21 mouse cellular contexts compared by ENCODE assay signal in the genomic region with DNA sequence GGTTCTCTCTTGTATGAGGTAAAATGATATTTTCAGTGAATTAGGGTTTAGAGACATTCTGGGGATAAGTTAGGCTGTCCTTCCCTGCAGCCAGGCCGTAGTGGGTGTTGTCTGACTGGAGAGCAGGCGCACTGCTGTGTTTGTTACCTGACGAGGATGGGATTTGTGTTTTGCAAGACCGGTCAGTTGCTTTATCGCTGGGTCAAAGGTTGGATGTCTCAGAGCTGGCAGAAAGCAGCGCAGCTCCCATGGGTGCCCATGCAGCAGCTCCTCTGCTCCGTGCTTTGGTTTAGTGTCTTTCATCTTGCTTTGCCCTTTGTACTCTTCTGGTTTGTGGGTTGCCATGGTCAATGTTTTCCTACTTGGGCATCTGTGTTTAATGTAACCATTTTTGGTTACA. TPM values are rescaled to one million over a fixed set of nuclear protein-coding genes. Genes with fewer than 3 reads are reported as not detected.
DNase-seq lines count a peak whose midpoint lies in the region; ATAC-seq lines count a peak whose summit lies in the region.
"Had no signal": no experiment of that assay in that cellular context is flagged by ENCODE, and none has a peak within 500 bp of the region (broad histone marks: within the 10 kb centered on the region; RNA-seq: fewer than 3 reads in every experiment).

No protein-coding gene starts in this region.

- H3K4me3 ChIP-seq in kidney, embryonic 16.5 days (ENCODE audit: low read length): no peak overlapping the region
- H3K4me3 ChIP-seq in liver, embryonic 11.5 days (ENCODE audit: low read depth, low read length): no peak overlapping the region
- H3K4me3 ChIP-seq: embryonic facial prominence, embryonic 10.5 days; erythroblast, embryonic 14.5 days; midbrain, embryonic 15.5 days had no signal

- peak; percentile 54 for DNase-seq in kidney, adult 18-20 months
- DNase-seq in kidney, postnatal 10 days: peak; percentile 58
- DNase-seq in liver, embryonic 11.5 days (ENCODE audit: low spot score): no peak
- peak; percentile 82 for DNase-seq in yolk sac, embryonic 10.5 days (ENCODE audit: low spot score)
- DNase-seq in lung, postnatal 14 days: no peak
- no peak for DNase-seq in left cerebral cortex, postnatal 36 days (ENCODE audit: low spot score in 2 of 2)
- DNase-seq: cerebellum, postnatal 25 days; forebrain, postnatal 0 days; gastrocnemius, postnatal 14 days; heart, postnatal 10 days; lung, adult 18-20 months; thymus, adult 18-20 months had no signal

- H3K36me3 ChIP-seq in kidney, embryonic 16.5 days (ENCODE audit: insufficient read depth, low read length): peaks cover 30% of the 10 kb centered on the region; the same call in 1 of the 2 replicates
- H3K36me3 ChIP-seq in liver, embryonic 11.5 days (ENCODE audit: control insufficient read depth, insufficient read depth, low read length): peaks cover 12% of the 10 kb centered on the region; the same call in 1 of the 2 replicates

- ATAC-seq in kidney, embryonic 16.5 days (ENCODE audit: low FRiP score, low TSS enrichment): no peak
- no peak for ATAC-seq in liver, embryonic 11.5 days (replicated peaks; ENCODE audit: low FRiP score)
- ATAC-seq: forebrain, postnatal 0 days; hindbrain, embryonic 16.5 days; midbrain, embryonic 15.5 days had no signal

- no peak overlapping the region for H3K9ac ChIP-seq in kidney, embryonic 16.5 days (replicated peaks; ENCODE audit: low read length)
- H3K9ac ChIP-seq in liver, embryonic 11.5 days (ENCODE audit: low read depth, low read length): no peak overlapping the region
- H3K9ac ChIP-seq: forebrain, postnatal 0 days; midbrain, embryonic 15.5 days had no signal

- H3K27me3 ChIP-seq in kidney, embryonic 16.5 days (ENCODE audit: insufficient read depth, low read length): no peaks in the 10 kb centered on the region
- no peaks in the 10 kb centered on the region for H3K27me3 ChIP-seq in liver, embryonic 11.5 days (replicated peaks; ENCODE audit: control insufficient read depth, insufficient read depth, low read length)
- H3K27me3 ChIP-seq: midbrain, embryonic 15.5 days had no signal

- no peaks in the 10 kb centered on the region for H3K9me3 ChIP-seq in kidney, embryonic 16.5 days (ENCODE audit: low read length)
- no peaks in the 10 kb centered on the region for H3K9me3 ChIP-seq in liver, embryonic 11.5 days (ENCODE audit: control insufficient read depth, low read length)
- H3K9me3 ChIP-seq: embryonic facial prominence, embryonic 10.5 days; G1E; midbrain, embryonic 15.5 days had no signal

- intact Hi-C loops in left cerebral cortex, postnatal 36 days (cut with DNase I): no loop called here

- H3K4me2 ChIP-seq in kidney, embryonic 16.5 days (replicated peaks; ENCODE audit: low read depth, low read length): no peak overlapping the region
- peak overlapping the region; percentile 36 for H3K4me2 ChIP-seq in liver, embryonic 11.5 days
- H3K4me2 ChIP-seq: midbrain, embryonic 15.5 days had no signal

- peaks cover 13% of the 10 kb centered on the region; the same call in 1 of the 2 replicates for H3K4me1 ChIP-seq in kidney, embryonic 16.5 days (ENCODE audit: insufficient read depth, low read length)
- peaks cover 6% of the 10 kb centered on the region; the same call in 1 of the 2 replicates for H3K4me1 ChIP-seq in liver, embryonic 11.5 days (replicated peaks; ENCODE audit: control insufficient read depth, insufficient read depth, low read length)

- 87% methylated on average over 7 of the region's 7 CpGs for WGBS in kidney, embryonic 16.5 days
- 83% methylated on average over 7 of the region's 7 CpGs for WGBS in liver, embryonic 11.5 days

- H3K27ac ChIP-seq in kidney, embryonic 16.5 days (ENCODE audit: low read length): no peak overlapping the region
- peak overlapping the region; percentile 45 for H3K27ac ChIP-seq in liver, embryonic 11.5 days (ENCODE audit: low read depth, low read length)
- H3K27ac ChIP-seq: embryonic facial prominence, embryonic 10.5 days; macrophage; midbrain, embryonic 15.5 days had no signal

RNA-seq across cellular contexts. Expression of gene Nbr1, which starts 4.6 kb away (rescaled TPM):
- polyA plus RNA-seq in kidney, embryonic 16.5 days (2015; fragmentation: Nextera tagmentation; extraction: Ambion mirVana): 84.7 and 90.0 TPM in 2 replicates
- polyA plus RNA-seq in liver, embryonic 11.5 days (2014; fragmentation: Nextera tagmentation; extraction: Ambion mirVana): 52.7 and 55.7 TPM in 2 replicates
- total RNA-seq in left cerebral cortex, postnatal 36 days (2021): 100 to 1,000 TPM; 131 to 145 TPM

RNA-seq across cellular contexts. Expression of gene Brca1, which starts 4.8 kb away (rescaled TPM):
- 12.5 and 14.9 TPM in 2 replicates for polyA plus RNA-seq in kidney, embryonic 16.5 days (2015; fragmentation: Nextera tagmentation; extraction: Ambion mirVana)
- 19.6 and 22.1 TPM in 2 replicates for polyA plus RNA-seq in liver, embryonic 11.5 days (2014; fragmentation: Nextera tagmentation; extraction: Ambion mirVana)
- total RNA-seq in left cerebral cortex, postnatal 36 days (2021): 1 to 10 TPM in 1 of 2 experiments, under 1 TPM in 1; 0.96 to 1.0 TPM

RNA-seq across cellular contexts. Expression of gene Tmem106a, which starts 25.5 kb away (rescaled TPM):
- 7.0 and 8.2 TPM in 2 replicates for polyA plus RNA-seq in kidney, embryonic 16.5 days (2015; fragmentation: Nextera tagmentation; extraction: Ambion mirVana)
- polyA plus RNA-seq in liver, embryonic 11.5 days (2014; fragmentation: Nextera tagmentation; extraction: Ambion mirVana): 6.2 and 6.8 TPM in 2 replicates
- total RNA-seq in left cerebral cortex, postnatal 36 days (2021): 1 to 10 TPM; 1.2 to 1.6 TPM

RNA-seq across cellular contexts. Expression of gene Gm11634, which starts 42.5 kb away (rescaled TPM):
- not detected in 2 replicates for polyA plus RNA-seq in kidney, embryonic 16.5 days (2015; fragmentation: Nextera tagmentation; extraction: Ambion mirVana)
- polyA plus RNA-seq in liver, embryonic 11.5 days (2014; fragmentation: Nextera tagmentation; extraction: Ambion mirVana): not detected in 2 replicates
- not detected for total RNA-seq in left cerebral cortex, postnatal 36 days (2021)
- total RNA-seq: adrenal gland, postnatal 36 days; forebrain, postnatal 0 days; G1E; gastrocnemius, postnatal 14 days; heart, postnatal 10 days; left cerebral cortex, postnatal 14 days had no signal
- polyA plus RNA-seq: embryonic facial prominence, embryonic 10.5 days; erythroblast, embryonic 14.5 days; forebrain, postnatal 0 days; G1E; hindbrain, embryonic 16.5 days; macrophage; midbrain, embryonic 15.5 days had no signal

Comparison
In these comparisons a context has a peak if more than half of its experiments do, and no peak if none do; other contexts are left out.
1. DNase-seq: peak in kidney, adult 18-20 months (single experiment), kidney, postnatal 10 days (single experiment) and yolk sac, embryonic 10.5 days (single experiment); none in liver, embryonic 11.5 days (single experiment), lung, postnatal 14 days (single experiment) and left cerebral cortex, postnatal 36 days (0 of 2).